Mouse (Mus musculus): Measurements from ENCODE around the gene Ppp1r3d.

Gene Ppp1r3d

DNA sequence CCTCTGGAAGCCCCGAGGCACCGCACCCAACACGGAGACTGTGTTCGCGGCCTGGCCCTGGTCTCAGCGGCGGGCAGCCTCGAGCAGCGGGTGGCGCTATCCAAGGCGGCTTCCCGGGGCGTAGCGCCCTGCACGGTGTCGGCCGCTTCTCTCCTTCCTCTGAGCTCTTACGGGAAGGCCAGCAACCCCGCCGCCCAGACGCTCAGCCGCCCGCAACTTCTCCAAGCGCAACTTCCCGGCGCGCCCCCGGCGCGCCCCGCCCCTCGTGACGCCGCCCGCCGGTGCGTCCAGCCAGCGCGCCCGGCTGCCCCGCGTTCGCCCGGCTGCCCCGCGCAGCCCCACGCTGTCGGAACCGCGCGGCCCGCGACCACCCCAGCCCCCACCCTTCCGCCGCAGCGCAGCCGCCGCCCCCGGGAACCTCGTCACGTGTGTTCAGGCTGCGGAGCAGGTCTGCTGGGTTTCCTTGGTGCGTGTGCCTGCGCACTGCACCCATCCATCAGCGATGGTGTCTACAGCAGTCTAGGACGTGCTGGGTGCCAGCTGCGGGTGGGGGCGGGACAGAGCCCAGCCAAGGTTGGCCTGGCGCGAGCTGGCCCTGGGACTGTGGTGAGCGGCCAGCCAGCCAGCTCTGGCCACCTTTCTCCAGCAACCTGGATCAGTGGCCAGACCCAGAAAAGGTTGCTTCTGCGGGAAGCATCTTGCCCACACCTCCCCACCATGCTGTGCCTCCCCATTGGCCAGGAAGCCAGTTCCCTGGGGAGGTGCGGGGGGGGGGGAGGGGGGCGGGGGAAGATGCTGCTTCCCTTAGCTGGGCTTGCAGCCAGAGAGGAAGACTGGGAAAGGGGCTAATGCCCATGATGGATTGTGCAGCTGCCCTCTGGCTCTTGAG lies at the start of gene Ppp1r3d, which contains the start of gene Fam217b:
Ppp1r3d (minus strand) TSS at position 212 of the 889 bp plus-strand sequence.
Fam217b (plus strand) TSS at position 264 of the 889 bp plus-strand sequence.
- DNase-seq = peak; percentile 80

DNA sequence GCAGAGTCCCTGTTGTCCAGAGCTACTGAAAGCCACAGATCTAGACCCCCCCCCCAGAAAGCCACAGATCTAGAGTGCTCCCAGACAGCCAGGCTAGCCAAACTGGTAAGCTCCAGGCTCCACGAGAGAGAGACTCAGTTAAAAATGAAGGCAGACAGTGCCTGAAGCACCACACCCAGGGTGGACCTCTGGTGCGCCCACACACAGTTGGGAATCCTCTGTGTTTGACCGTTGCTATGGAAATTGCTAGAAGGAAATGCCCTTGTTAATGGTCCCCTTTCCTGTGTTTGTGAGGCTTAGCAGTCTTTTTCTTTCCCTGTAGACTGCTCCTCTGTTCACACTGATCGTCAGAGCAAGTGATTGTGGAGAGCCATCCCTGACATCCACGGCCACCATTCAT lies 46.1 kb upstream of the Ppp1r3d start:
- DNase-seq = no peak

DNA sequence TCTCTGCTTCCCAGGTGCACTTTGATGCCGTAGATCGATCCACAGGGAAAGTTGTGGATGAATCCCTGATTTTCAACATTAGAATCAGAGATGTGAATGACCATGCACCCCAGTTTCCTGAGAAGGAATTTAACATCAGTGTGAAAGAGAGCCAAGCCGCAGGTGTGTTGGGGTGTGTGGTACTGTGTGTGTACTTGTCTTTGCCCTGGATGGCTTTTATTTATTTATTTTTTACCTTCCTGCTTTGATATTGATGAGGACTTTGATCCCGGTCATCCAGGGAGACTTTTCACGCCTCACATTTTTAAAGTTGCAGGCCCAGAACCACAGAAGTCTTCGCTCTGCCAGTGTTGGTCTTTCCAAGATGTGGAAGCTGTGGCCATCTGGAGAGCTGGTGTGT lies 43.1 kb upstream of the Ppp1r3d start:
- DNase-seq = no peak

DNA sequence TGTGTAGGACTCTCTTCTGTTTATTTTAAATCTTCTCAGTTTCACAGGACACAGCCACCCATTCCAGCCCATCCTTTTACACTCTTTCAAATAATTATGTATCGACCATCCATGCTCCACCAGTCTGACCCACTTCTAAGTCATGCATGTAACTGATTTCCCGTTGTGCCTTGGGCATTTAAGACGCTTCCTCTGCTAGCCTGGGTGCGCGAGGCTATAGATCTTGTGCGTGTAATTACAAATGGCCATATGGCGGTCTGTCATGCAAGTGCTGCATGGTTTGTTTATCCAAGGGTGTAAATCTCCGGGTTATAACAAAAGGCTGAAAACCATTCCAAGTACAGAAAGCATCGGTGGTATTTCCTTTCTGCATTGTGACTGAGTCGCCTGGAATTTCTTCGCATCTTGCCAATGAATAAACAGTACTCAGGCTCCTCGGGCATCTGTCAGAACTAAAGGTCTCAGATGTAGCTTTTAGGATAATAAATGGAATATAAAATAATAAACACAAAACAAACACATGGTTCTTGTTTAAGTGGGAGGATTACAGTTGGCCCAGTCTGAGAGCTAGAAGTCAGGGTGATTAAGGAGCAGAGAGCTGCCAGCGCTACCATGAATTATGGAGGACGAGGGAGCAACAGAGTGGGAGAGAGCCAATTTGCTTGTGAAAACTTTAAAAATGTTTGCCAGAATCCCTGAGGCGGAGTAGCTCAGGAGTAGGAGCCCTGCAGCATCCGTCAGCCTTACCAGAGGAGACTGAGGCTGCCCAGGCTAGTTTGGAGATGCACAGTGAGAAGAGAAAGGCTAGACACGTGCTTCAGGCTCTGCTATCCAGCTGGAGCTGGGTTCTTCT lies 40.6 kb upstream of the Ppp1r3d start:
- DNase-seq = peak; percentile 67

DNA sequence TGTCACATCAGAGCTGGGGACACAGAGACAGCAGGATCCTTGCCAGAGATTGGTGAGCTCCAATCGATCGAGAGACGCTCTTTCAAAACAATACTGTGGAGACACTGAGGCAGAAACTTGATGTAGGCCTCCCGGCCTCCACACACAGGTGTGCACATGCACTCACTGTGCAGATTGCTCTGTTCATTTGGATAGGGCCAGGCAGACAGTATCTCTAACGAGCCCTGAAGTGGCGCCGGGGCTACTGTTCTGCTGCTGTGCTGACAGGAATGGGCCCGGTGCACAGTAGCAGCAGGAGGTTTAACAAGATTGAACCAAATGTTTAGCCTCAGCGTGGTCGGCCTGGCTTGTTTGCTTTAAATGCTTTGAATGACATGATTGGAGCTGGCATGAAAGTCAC lies 36.7 kb upstream of the Ppp1r3d start:
- DNase-seq = no peak

DNA sequence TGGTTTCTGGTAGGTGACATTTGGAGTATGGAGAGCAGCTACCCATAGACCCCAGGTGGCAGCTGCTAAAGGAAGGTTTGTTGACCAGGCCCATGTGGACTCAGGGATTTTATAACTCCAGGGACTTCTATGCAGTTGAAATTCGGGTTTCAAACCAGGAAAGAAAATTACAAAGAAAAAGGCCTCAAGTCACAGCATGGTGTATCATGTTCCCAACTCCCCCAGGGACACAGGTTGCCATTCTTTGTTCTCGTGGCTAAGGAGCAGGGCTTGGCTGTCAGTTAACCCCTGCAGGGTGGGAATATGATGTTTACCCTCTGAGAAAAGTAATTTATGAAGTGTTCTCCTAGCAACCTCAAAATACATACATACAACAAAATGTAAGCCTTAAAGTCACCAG lies 36.0 kb upstream of the Ppp1r3d start:
- DNase-seq = no peak

DNA sequence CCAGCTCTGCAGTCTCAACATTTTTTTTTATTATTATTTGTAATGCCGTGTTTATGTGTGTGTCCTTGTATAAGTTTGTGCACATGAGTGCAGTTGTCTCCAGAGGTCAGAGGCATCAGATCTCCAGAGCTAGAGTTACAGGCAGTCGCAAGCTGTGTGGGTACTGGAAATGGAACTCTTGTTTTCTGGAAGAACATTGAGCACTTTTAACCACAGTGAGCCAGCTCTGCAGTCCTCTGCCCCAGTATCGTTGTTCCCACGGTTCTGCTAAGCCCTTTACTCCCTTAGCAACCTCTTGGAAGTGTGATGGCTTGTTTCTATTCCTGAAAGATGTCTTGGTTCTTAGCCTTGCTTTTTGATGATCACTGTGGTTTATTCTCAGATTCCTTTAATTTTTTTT lies 35.1 kb upstream of the Ppp1r3d start:
- no peak for DNase-seq

DNA sequence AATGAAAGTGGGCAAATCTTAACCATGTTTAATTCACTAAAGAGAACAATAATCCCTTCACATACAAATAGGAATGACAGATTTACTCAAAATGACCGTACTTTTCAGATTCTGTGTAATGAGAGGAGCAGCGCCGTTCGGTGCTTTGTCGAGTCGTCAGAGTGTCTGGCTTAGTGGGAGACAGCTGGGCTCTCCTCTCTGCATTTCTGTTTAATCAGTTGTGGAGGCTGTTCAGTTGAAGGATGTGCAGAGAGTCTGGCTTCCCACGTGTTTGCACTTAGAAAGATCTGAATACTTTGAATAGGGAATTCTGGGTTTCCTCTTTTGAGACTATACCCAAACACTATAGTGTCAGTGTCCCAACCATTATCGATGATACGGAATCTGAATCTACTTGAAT lies 23.0 kb upstream of the Ppp1r3d start:
- DNase-seq = no peak

DNA sequence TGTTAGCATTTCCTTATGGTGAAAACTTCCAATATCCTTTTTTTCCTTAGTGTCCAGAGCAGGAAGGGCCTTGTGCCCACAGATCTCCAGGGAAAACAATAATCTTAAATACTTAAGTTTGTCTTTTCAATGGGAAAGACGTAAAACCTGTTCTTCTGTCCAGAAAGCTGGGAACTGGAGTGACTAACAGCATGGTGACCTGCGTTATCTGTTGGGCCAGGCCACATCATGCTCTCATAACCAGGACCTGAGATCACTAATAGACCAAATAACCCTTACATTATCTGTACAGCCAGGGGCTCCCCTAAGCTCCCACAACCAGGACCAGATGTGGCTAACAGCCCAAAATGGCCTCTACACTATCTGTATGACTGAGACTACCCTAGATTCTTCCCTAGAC lies 19.6 kb upstream of the Ppp1r3d start:
- no peak for DNase-seq

DNA sequence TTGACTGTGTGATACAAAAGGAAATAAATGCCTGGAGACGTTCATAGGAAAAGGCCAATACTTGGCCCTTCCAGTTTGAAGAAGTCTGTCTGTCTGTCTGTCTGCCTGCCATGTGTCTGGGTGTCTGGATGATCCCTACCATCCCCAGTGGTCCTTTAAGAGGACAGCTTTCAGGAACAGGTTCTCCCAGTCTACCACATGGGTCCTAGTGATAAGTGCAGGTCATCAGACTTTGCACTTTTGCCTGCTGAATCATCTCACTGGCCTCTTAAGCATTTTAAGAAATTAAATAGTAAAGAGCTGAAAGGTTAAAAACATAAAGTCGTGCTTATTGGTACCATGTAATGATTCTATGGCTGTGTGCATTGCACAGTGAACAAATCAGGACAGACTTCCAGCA lies 19.2 kb upstream of the Ppp1r3d start:
- DNase-seq = no peak

DNA sequence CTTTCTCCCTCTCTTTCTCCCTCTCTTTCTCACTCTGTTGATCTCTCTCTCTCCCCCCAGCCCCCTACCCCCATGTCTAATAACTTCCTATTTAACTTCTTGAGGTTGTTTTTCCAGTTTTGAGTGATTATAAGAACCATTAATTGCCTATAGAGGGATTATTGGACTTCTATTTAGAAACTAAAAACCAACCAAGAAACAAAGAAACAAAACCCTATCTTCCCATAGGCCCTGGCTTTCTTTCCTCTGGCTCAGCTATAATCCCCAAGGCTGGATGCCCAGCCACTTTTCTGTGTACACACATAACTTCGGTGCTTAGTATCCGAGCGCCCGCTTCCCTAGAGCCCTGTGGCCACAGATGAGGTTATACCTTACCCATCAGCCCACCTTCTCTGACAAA lies 16.0 kb upstream of the Ppp1r3d start, which contains the start of gene Cdh26:
Cdh26 (plus strand) TSS at position 301 of the 400 bp plus-strand sequence.
- no peak for DNase-seq

DNA sequence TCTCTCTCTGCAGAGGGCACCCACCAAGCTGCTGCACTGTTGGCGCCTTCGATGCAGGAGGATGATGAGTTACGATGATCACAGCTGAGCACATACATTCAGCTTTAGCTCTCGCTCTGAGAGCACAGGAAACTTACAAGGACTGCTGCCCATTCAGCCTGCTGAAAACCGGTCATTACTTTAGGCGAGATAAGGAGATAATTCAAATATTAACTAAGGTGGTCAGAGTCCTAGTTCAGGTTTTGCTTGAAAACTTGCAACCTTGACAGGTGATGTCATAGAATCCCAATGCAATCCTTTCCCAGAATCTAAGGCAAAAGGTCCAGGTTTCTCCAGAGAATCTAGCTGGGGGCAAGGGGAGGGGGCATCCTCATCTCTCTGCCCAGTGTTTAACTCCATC lies 15.2 kb upstream of the Ppp1r3d start:
- DNase-seq = no peak

DNA sequence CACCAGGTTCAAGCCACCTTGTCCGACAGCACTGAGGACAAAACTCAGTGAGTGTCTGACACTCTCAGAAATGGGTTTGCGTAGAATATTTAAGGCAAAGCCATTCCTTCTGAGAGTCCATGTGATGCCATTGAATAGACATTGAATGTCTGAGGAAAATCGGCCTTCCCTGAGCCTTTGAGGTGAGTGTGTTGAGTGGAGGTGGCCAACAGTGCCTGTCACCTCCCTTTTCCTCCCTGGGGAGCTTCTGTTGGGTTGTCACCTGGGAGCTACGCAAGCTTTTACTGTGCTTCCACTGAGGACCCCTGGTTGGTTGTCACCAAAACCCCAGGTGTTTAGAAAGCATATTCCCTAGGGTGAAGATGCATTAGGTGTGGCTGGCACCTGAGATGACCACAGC lies 14.4 kb upstream of the Ppp1r3d start:
- DNase-seq = no peak

DNA sequence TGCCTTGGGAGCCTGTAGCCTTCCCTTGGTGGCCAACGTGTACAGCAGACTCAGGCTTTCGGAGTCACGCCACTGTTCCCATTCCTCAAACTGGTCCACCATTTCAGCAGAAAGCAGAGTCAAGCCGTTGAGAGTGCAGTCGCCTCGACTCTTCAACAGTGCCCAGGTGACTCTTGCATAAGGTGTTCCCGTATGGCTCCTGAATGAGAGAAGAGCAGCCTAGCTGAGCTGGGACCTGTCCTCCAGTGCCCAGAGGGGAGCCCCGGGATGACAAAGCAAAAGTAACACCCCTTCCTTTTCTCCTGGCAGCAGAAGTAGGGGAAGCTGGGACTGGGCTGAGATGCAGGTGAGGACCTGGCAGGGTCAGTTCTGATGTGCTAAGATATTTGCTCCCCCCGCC lies 13.9 kb upstream of the Ppp1r3d start:
- DNase-seq = no peak

DNA sequence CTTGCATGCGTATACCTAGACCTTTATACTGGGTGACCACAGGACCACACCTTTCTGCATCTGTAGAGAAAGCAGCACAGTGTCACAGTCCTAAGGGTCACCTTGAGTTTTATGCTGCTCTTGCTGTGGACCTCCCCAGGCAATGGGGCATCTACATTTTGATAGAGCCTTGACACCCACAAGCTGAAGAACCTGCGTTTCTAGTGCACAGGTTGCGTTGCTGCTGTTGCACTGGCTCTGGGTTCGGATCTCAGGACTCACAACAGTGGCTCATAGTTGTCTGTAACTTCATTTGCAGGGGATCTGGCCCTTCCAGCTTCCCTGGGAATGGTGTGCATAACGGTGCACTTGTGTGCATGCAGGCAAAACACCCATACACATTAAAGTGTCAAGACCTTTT lies 12.9 kb upstream of the Ppp1r3d start:
- no peak for DNase-seq

DNA sequence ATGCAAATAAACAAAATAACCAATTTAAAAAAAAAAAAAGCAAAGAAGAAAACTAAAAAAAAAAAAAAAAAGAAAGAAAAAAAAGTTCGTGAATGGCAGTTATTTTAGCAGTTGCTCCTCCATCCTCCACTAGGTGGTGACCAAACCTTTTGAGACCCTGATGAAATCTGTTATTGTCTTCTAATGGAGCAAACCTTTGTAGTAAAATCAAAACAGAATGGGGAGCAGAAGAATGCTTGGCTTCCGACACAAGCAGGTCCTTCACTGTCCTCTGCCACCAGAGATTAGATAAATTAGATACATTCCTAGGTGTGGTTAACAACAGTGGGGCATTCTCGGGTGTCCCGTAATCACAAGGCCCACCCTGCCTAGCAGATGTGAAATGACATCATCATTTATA lies 12.0 kb upstream of the Ppp1r3d start:
- peak; percentile 66 for DNase-seq

DNA sequence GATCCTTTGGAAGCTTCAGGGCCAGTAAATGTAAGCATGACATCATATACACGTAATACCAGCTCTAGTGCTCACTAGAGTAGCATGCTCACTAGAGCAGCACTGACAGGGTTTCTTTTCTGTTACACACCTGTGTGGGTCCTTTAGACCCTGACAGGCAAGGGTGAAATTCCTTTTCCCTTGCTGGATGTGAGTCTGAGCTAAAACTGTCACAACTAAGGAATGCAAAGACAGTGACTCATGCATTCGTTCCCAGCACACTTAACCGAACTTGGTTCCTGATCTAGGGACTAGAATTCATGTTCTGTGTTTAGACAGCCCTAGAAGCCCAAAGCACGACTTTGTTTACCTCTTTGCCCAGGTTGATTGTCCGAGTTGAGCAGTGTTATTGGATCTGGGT lies 9.0 kb upstream of the Ppp1r3d start:
- DNase-seq = no peak

DNA sequence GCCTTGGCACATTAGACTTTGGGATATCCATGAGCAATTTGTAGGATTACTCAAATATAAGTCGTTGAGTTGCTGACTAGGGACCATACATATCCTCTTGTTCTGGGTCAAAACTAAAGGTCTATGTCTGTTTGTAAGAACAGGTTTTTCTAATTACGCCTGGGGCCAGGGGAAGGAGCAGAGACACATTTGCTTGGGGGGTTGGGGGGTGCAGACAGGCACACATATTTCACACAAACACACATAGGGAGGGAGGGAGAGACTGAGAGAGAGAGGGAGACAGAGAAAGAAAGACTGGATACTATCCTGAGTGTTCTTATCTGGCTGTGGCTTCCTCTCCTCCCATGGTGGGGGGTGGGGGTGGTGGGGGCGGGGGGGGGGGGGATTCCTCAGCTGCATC lies 7.9 kb upstream of the Ppp1r3d start:
- peak; percentile 64 for DNase-seq

DNA sequence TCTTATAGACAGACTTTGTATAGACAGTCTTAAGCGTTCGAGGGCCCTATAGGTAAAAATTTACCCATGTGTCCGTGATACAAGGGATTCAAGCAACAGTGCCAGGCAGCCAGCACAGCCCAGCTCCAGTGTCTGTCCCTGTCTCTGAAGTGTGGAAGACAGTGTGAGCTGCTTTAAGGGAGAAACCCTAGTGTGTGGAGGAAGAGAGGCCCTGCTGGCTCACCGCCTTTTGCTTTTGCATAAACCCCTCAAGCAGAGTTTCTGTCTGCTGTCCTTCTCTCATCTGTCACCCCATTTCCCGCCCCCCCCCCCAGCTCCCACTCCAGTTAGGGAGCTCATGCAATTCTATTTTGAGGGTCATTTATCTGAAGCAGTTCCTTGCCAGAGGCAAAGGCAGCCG lies 7.3 kb upstream of the Ppp1r3d start:
- no peak for DNase-seq

DNA sequence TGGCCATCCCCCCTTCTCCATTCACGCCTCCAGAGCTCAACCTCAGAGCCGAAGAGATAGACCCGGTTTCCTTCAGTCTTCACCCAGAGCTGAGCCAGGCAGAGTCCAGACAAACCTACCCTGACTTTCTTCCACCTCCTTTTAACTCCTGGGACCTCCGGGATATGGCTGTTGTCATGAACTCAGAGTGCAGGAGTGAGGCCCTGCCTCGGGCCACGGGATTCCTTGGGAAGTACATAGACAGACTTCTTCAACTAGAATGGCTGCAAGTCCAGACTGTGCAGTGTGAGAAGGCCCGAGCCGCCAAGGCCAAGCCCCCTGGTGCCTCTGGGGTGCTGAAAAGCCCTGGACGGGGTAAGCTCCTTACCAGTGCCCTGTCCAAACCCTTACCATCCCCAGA lies 6.3 kb upstream of the Ppp1r3d start:
- DNase-seq = no peak

DNA sequence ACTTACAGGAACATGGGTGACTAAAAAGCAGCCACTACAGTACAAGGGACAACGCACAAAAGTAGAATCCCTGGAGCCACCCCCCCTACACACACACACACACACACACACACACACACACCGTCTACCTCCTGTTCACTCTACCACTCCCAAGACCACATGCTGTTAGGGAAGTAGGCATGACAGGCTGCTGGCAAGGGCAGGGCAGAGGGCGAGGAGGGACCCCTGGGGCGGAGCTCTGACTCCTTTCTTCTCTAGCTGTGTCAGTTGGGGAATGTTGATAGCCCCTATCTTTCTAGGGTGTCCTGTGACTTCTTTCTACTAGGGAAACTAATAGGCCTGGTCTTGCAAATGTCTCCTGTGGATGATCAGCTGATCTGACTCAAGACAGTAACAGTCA lies 2.7 kb upstream of the Ppp1r3d start:
- DNase-seq = no peak

DNA sequence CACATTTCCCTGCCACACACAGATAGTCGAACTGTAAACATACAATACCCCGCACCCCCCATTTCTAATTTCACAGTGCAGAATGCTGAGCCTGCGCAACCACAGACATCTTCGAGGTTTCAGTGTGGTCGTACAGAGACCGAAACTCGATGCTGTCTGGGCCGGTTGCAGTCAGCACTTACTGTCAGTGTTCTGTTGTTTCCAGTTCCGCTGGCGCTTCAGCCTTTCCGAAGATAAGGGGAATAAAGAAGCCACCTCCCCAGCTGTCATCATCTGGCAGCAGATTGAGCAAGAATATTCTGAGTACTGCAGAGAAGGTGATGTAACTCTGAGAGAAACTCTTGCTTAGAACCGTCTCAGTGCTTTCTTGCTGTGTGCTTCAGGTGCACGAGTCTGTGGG lies 2.2 kb upstream of the Ppp1r3d start:
- DNase-seq = no peak

DNA sequence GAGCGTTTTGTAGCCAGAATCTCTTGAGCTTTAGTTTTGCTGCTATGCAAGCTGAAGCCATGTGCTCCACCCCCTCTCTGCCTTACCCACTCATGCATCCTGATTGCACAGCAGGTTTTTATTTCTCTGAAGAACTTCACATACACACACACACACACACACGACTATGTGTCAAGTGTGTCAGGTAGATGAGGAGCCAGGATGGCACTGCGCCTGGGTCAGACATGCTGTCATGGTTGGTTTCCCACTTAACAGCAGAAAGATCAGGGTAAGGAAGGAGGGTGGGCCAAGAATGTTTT lies 827 bp upstream of the Ppp1r3d start:
- no peak for DNase-seq

All from embryo, embryonic 11 days (tissue).